Mouse (Mus musculus): ENCODE results near the gene Thbs3. TPM values are rescaled to one million over a fixed set of nuclear protein-coding genes. Genes with fewer than 3 reads are reported as not detected.
A peak's percentile ranks its signal among the peaks of the same experiment; 100 is the strongest.

Thbs3 gene
- polyA plus RNA-seq (2012; rRNA removed), result 134 and 139 TPM in 2 replicates

DNA sequence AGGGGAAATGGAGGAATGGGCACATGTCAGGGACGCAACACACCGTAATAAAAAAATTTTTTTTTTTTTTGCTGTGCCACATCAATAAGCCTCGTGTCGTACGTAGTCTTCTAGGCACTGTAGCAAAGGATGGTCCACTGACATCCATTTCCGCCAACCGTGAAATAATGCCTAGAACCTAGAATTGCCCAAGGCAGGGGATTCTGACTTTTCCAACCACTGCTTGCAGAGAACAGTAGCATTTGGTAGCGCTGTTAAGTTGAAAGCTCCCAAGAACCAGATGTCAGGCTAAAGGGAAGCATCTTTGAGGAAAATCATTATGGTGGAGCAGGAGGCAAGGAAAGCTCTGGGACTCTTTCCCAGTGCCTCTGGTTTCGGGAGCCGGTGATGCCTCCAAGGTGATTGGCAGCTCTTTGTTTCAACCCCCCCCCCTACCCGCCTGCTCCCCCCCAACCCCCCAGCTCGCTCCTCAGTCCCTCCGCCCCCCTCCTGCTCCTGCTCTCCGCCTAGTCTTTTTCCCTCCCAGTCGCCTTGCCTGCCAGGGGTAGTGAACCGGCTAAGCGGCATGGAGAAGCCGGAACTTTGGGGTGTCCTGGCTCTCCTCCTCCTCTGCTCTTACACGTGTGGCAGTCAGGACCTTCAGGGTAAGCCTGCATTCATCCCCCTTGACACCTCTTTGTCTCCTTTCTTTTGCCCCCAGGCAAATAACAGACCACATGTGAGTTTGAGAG is at the start of gene Thbs3:
TSS of gene Thbs3 (plus strand) at position 500 of the 731 bp plus-strand sequence.
- peak; percentile 48 for DNase-seq
- TF ChIP-seq POLR2A (IDR thresholded peaks at IDR 0.05; ENCODE audit: borderline replicate concordance, extremely low read depth, low read depth, low read length) (no peak), CTCF (IDR thresholded peaks at IDR 0.05; ENCODE audit: insufficient read depth, low read length) (no peak)
- WGBS, result 3% methylated on average over 19 of the region's 19 CpGs
- peak within 1 kb of the TSS; percentile 96 for H3K4me3 ChIP-seq (replicated peaks; ENCODE audit: extremely low read depth, low read depth, low read length)
- peaks cover 9% of the 10 kb centered on the region for H3K4me1 ChIP-seq (ENCODE audit: control insufficient read depth, insufficient read depth, low read length)

DNA sequence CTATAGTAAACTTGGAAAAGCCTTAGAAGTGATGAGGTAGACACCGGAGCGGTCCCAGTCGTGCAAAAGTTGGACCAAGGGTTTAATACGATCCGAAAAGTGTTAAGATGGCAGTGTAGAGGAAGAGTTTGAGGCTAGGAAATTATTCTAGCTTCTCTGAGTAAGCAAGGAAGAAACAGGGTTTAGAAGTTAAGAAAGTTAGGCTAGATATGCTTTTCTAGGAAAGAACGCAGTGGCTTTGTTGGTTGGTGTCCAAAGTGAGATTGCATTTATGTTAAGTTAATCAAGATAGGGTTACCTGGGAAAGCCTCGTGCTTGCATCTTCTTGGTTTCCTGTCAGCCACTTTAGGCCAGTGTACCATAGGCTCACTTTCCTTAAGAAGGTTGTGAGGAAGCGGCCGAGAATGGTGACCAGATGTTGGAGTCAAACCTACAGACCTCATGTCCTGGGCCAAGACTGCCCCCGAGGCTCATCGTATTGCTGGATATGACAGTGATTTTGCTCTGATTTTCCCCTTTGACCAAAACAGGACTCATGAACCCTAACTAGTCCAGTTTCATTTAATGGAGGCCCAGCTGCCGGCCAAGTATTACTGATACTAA is 49.6 kb upstream of the Thbs3 start:
- WGBS, result 11% methylated on average over 12 of the region's 12 CpGs
- TF ChIP-seq POLR2A (IDR thresholded peaks at IDR 0.05; ENCODE audit: borderline replicate concordance, extremely low read depth, low read depth, low read length) (no peak), CTCF (IDR thresholded peaks at IDR 0.05; ENCODE audit: insufficient read depth, low read length) (no peak)

DNA sequence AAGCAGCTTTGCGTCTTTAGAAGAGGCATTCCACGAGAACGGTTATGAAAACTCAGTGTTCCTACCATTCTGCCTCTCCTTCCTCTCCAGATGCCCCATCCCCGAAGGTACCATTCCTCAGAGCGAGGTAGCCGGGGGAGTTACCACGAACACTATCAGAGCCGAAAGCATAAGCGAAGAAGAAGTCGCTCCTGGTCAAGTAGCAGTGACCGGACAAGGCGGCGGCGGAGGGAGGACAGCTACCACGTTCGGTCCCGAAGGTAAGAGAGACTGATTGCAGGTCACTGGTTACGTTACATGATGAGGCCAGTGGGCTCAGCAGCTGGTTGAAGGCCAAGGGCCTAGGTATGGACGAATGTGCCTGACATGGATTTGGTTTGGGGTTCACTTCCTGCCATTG is 48.0 kb upstream of the Thbs3 start:
- Histone ChIP-seq H3K4me3 (replicated peaks; ENCODE audit: extremely low read depth, low read depth, low read length) (no peak overlapping the region), H3K4me1 (ENCODE audit: control insufficient read depth, insufficient read depth, low read length) (peaks cover 13% of the 10 kb centered on the region; the same call in 1 of the 2 replicates)
- DNase-seq, result no peak
- 91% methylated on average over 19 of the region's 19 CpGs for WGBS
- TF ChIP-seq POLR2A (IDR thresholded peaks at IDR 0.05; ENCODE audit: borderline replicate concordance, extremely low read depth, low read depth, low read length) (no peak), CTCF (IDR thresholded peaks at IDR 0.05; ENCODE audit: insufficient read depth, low read length) (no peak)

More for the DNA sequence above, 49.6 kb upstream of the Thbs3 start:
- no peak for DNase-seq
- H3K4me3 ChIP-seq (replicated peaks; ENCODE audit: extremely low read depth, low read depth, low read length), result peak overlapping the region; percentile 97
- peaks cover 13% of the 10 kb centered on the region; the same call in 1 of the 2 replicates for H3K4me1 ChIP-seq (ENCODE audit: control insufficient read depth, insufficient read depth, low read length)

DNA sequence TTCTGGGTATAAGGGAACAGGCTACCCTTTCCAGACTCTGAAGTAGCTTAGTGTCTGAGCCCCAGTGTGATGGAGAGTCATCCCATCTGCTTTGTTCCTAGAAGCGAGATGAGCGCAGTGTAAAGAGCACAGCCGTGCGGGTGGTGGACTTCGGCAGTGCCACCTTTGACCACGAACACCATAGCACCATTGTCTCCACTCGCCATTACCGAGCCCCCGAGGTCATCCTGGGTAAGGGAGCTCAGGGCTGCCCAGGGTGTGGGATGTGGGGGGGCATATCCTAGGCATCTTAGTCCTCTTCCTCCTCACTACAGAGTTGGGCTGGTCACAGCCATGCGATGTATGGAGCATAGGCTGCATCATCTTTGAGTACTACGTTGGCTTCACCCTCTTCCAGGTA is 40.1 kb upstream of the Thbs3 start:
- WGBS, result 94% methylated on average over 11 of the region's 11 CpGs
- Histone ChIP-seq H3K4me3 (replicated peaks; ENCODE audit: extremely low read depth, low read depth, low read length) (no peak overlapping the region), H3K4me1 (ENCODE audit: control insufficient read depth, insufficient read depth, low read length) (peaks cover 7% of the 10 kb centered on the region)
- DNase-seq, result no peak
- no peak for TF ChIP-seq POLR2A (IDR thresholded peaks at IDR 0.05; ENCODE audit: borderline replicate concordance, extremely low read depth, low read depth, low read length)
- no peak for TF ChIP-seq CTCF (IDR thresholded peaks at IDR 0.05; ENCODE audit: insufficient read depth, low read length)

DNA sequence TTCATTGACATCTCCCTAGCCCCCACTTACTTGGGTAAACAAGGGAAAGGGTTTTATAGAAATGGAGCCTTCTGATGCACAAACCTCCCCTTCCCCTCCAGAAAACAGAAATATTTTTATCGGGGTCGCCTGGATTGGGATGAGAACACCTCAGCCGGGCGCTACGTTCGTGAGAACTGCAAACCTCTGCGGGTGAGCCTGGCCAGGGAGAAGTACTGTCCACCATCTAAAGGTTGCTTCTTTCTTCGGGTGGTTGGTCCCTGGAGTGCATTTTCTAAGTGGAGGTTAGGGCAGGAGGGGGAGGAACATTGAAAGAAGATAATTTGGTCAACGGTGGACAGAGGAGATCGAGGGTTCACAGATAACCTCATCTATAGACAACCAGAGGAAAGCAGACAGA is 39.4 kb upstream of the Thbs3 start:
- TF ChIP-seq POLR2A (IDR thresholded peaks at IDR 0.05; ENCODE audit: borderline replicate concordance, extremely low read depth, low read depth, low read length), result no peak
- TF ChIP-seq CTCF (IDR thresholded peaks at IDR 0.05; ENCODE audit: insufficient read depth, low read length), result no peak
- no peak for DNase-seq

DNA sequence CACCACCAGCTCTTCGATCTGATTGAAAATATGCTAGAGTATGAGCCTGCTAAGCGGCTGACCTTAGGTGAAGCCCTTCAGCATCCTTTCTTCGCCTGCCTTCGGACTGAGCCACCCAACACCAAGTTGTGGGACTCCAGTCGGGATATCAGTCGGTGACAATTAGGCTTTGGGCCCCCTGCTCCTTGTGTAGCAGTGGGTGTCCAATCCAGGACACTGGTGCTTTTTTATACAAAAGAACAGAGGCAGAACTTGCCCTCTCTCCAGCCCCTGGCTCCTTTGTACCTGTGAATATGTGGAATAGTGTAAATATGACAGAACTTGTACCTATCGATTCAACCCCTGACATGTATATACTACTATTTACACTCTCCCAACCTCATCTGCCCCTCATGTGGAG is 38.6 kb upstream of the Thbs3 start:
- Histone ChIP-seq H3K4me3 (replicated peaks; ENCODE audit: extremely low read depth, low read depth, low read length) (no peak overlapping the region), H3K4me1 (ENCODE audit: control insufficient read depth, insufficient read depth, low read length) (peaks cover 7% of the 10 kb centered on the region)
- no peak for TF ChIP-seq CTCF (IDR thresholded peaks at IDR 0.05; ENCODE audit: insufficient read depth, low read length)
- WGBS, result 77% methylated on average over 7 of the region's 7 CpGs
- no peak for DNase-seq

More for the DNA sequence above, 39.4 kb upstream of the Thbs3 start:
- Histone ChIP-seq H3K4me1 (ENCODE audit: control insufficient read depth, insufficient read depth, low read length) (peaks cover 7% of the 10 kb centered on the region), H3K4me3 (replicated peaks; ENCODE audit: extremely low read depth, low read depth, low read length) (no peak overlapping the region)
- 86% methylated on average over 10 of the region's 10 CpGs for WGBS

DNA sequence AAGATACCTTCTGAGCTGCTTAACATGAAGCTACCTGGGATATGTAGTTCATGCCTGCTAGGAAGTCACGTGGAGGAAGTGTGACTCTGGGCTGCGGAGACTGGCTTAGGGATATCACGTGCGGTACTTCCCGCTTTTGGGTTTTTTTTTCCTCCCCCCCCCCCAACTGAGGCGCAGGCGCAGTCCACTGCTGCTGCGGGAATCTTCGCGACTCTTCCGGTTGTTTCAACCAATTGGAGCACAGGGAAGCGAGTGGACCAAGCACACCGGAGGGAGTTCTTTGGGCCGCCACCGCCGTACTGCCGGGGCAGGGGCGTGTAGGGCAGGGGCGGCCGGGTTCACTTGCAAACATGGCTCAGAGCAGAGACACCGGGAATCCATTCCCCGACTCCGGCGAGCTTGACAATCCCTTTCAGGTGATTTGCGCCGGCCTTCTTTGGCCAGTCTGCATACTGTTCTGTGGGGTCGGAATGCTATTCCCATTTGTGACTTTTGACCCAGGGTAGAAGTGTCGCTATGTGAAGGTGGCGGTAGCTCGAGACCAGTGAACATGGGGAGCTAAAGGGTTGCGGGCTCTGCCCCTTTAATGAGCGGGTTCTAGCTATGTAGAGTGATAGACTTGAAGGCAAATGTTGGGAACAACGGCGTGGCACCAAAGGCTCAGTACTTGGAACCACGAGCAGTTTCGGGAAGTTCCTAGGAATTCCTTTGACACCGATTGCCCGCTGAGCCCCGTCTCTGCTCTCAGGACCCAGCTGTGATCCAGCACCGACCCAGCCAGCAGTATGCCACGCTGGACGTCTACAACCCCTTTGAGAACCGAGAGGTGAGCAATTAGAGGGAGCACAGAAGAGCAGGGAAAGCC is 37.5 kb upstream of the Thbs3 start, which contains the start of gene Scamp3:
TSS of gene Scamp3 (plus strand) at position 232 of the 865 bp plus-strand sequence.
- peak; percentile 67; the same call in 1 of the 2 replicates for TF ChIP-seq POLR2A (IDR thresholded peaks at IDR 0.05; ENCODE audit: borderline replicate concordance, extremely low read depth, low read depth, low read length)
- TF ChIP-seq CTCF (IDR thresholded peaks at IDR 0.05; ENCODE audit: insufficient read depth, low read length), result peak; percentile 6; the same call in 1 of the 2 replicates
- under 1% methylated on average over 43 of the region's 43 CpGs for WGBS
- Histone ChIP-seq H3K4me3 (replicated peaks; ENCODE audit: extremely low read depth, low read depth, low read length) (peak within 1 kb of the TSS; percentile 87), H3K4me1 (ENCODE audit: control insufficient read depth, insufficient read depth, low read length) (peaks cover 7% of the 10 kb centered on the region)
- DNase-seq, result peak; percentile 73

DNA sequence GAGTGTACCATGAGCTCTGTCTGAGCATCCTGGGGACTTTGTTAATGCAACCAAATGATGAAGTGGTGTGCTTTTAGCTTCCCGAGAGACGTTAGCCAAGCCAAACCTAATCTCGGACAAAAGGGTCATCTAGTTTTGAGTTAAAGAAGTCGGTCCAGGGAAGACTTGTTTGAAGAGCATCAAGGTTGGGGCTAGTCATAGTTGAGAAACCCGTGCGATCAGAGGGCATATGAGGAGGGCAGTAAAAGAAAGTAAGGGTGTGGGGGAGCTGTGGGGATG is 36.9 kb upstream of the Thbs3 start:
- TF ChIP-seq CTCF (IDR thresholded peaks at IDR 0.05; ENCODE audit: insufficient read depth, low read length) (no peak), POLR2A (IDR thresholded peaks at IDR 0.05; ENCODE audit: borderline replicate concordance, extremely low read depth, low read depth, low read length) (no peak)
- Histone ChIP-seq H3K4me1 (ENCODE audit: control insufficient read depth, insufficient read depth, low read length) (peaks cover 10% of the 10 kb centered on the region), H3K4me3 (replicated peaks; ENCODE audit: extremely low read depth, low read depth, low read length) (peak overlapping the region; percentile 87)
- DNase-seq, result no peak
- 4% methylated on average over 6 of the region's 6 CpGs for WGBS

DNA sequence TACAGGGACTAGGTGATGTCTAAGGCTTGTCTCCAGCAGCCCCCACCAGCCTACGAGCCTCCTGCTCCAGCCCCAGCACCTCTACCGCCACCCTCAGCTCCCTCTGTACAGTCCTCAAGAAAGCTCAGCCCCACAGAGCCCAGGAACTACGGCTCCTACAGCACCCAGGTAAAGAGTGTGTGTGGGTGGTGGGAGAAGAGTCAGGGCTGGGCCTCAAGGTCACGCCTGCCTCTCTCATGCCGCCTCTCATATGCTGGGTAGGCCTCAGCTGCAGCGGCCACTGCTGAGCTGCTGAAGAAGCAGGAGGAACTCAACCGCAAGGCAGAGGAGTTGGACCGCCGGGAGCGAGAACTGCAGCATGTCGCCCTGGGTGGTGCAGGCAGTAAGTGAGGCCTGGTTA is 35.9 kb upstream of the Thbs3 start:
- H3K4me1 ChIP-seq (ENCODE audit: control insufficient read depth, insufficient read depth, low read length), result peaks cover 14% of the 10 kb centered on the region
- 88% methylated on average over 11 of the region's 11 CpGs for WGBS
- DNase-seq, result no peak
- no peak for TF ChIP-seq POLR2A (IDR thresholded peaks at IDR 0.05; ENCODE audit: borderline replicate concordance, extremely low read depth, low read depth, low read length)
- no peak for TF ChIP-seq CTCF (IDR thresholded peaks at IDR 0.05; ENCODE audit: insufficient read depth, low read length)
- no peak overlapping the region for H3K4me3 ChIP-seq (replicated peaks; ENCODE audit: extremely low read depth, low read depth, low read length)

Measured in lung, adult 2 months (tissue).